Mouse (Mus musculus) frontal cortex, adult 2 months (tissue): ENCODE measurements around the gene Tlx2. TPM values are rescaled to one million over a fixed set of nuclear protein-coding genes. Genes with fewer than 3 reads are reported as not detected.

Experiments
- DNase-seq, 2 experiments: peaks; one replicate each; pipeline ENCODE4 v3.0.0; 2022; ENCODE audit warnings: low spot score in 1 of 2; ENCODE audit errors: extremely low spot score in 1 of 2
- polyA plus RNA-seq: library from polyadenylated mRNA; depleted of rRNA; stranded (reverse); fragments of >200 nt; gene quantifications from 2 replicates; pipeline ENCODE4 v1.2.3, GENCODE M21; 2012

Gene Tlx2
- polyA plus RNA-seq, 1 experiment = not detected

DNA sequence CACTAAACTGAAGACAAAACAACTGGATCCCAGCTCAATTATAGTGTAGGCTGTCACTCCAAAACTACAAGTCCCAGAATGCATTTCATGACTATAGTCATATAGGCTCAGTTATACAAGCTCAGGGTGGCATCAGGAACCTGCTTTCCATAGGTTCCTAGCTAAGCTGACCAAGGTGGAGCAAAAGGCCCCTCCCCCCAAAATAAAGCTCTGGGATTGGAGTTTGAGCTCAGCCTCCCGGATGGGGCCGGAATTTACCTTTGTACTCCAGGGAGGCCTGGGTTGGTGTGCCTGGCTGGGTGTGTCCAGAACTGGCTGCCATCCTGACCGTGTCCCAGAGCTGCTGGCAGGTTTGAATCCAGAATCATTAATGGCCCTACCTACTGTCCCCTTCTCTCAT lies 12.3 kb downstream of the Tlx2 start, which contains the start of gene Dqx1:
Dqx1 (plus strand) TSS at position 55 of the 400 bp plus-strand sequence.
- peak; percentile 43 to 50 for DNase-seq

GRCm38 (mm10) chr6:83054871-83055431 lies 15.1 kb downstream of the Tlx2 start, which contains the start of gene Htra2:
TSS of gene Htra2 (minus strand) at chr6:83055273.
- peak in 1 of 2 experiments; percentile 36 for DNase-seq

- DNase-seq = peak; percentile 96 to 98
These were observed 15.8 kb downstream of the Tlx2 start, which contains the start of gene Aup1 for GRCm38 (mm10) chr6:83054074-83054851. TSS of gene Aup1 (plus strand) at chr6:83054521.

GRCm38 (mm10) chr6:83053136-83053960 lies 16.7 kb downstream of the Tlx2 start:
- peak in 1 of 2 experiments; percentile 55 for DNase-seq

- no peak for DNase-seq
These were observed 20.7 kb downstream of the Tlx2 start for GRCm38 (mm10) chr6:83049367-83049766.

GRCm38 (mm10) chr6:83044742-83045141 lies 25.4 kb downstream of the Tlx2 start:
- DNase-seq = no peak

GRCm38 (mm10) chr6:83043993-83044392 lies 26.1 kb downstream of the Tlx2 start:
- no peak for DNase-seq

DNA sequence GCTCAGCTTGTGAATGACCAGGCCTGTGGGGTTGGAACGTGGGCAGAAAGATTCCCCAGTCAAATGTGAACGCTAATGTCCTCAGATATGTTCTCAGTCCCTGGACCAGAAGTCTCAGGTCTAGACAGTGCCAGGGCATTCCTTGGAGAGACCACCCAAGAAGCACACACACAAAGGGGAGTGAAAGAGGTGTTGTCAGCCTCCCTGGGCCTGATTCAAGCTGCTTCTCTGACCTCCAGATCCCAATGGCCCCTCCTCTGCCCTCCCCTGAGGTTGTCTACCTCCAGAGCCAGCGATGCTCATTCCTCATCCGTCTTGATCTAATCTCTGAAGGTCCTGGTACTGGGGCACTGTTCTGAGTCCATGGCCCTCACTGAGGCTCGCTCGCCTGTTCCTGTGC lies 26.5 kb downstream of the Tlx2 start:
- DNase-seq = no peak

DNA sequence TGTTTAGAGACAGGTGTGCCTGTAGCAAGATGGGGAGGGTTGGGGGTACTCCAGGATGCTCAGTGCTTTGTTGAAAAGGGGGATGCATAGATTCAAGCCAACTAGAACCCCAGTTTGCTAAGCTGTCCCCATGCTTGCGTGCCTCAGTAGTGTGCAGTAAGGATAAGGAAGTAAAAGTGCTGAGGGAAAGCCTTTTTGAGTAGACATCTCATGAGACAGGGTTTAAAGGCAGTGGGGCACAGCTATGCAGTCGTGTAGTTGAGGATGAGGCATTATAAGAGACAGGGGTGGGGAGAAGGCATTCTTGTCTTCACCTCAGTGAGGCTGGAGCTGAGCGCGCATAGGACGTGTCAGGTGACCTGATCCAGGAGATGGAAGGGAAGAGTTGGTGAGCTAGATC lies 29.5 kb downstream of the Tlx2 start:
- DNase-seq = no peak

- DNase-seq = peak; percentile 64 to 92
These were observed 31.5 kb downstream of the Tlx2 start for GRCm38 (mm10) chr6:83038496-83039012.

DNA sequence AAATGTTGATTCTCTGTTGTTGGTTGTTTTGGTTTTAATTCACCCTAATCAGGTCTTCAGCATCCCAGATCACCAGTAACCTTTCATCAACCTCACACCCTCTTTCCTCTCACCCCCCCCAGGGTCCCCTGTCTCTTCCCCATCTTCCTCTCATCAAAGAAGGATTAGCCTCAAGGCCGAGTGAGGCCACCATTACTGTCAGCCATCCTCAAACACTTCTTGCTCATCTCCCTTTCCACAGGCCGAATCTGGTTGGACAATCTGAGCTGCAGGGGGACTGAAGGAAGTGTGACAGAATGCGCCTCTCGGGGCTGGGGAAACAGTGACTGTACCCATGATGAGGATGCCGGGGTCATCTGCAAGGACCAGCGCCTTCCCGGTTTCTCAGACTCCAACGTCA lies 32.9 kb downstream of the Tlx2 start:
- no peak for DNase-seq

- no peak for DNase-seq
These were observed 35.5 kb downstream of the Tlx2 start for GRCm38 (mm10) chr6:83034463-83035055.

DNA sequence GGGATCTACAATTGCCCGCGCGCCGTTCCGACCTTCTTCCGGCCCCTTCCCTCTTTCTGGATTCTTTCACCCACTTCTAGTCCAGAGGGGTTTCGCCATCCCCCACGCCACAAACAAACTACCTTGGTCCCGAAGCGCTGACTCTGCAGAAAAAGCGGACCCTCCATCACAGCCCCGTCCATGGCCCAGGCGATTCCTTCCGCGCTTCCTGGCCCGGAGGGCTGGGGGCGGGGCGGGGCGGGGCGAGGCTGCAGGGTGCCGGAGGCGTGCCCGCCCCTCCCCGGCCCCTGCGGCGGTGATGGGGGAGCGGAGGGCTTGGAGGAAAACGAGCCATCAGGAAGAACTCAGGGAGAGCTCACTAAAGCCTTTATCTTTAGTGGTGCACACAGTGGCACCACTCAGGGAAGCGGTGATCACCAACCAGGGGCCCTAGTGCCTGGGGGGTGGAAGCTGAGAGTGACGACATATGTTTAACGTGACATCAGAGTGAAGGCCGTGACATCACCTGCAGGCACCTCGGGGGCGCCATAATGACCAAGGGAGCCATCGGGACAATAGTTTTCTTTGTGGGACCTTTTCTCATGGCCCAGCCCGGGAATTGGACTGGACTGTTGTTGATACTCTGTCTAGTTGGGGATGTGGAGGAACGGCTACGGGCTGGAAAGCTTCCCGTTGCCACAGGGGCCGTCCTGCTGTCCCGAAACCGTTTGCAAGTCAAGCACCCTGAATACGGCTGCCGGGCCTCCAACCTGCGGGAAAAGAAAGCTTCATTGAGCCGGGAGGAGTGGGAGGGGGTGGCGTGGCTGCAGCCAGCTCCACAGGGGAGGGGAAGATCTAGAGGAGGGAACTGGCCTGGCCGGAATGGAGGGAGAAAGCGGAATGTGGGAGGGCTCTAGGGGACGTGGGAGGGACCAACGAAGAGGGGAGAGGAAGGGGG lies 36.6 kb downstream of the Tlx2 start, which contains the start of the genes Dok1 and Loxl3:
Dok1 (minus strand) TSS at position 223 of the 937 bp plus-strand sequence.
Loxl3 (plus strand) TSS at position 925 of the 937 bp plus-strand sequence.
- no peak for DNase-seq

- DNase-seq = no peak
These were observed 37.3 kb downstream of the Tlx2 start for GRCm38 (mm10) chr6:83032769-83033191.

- DNase-seq = no peak
These were observed 38.0 kb downstream of the Tlx2 start for GRCm38 (mm10) chr6:83031921-83032590.

DNA sequence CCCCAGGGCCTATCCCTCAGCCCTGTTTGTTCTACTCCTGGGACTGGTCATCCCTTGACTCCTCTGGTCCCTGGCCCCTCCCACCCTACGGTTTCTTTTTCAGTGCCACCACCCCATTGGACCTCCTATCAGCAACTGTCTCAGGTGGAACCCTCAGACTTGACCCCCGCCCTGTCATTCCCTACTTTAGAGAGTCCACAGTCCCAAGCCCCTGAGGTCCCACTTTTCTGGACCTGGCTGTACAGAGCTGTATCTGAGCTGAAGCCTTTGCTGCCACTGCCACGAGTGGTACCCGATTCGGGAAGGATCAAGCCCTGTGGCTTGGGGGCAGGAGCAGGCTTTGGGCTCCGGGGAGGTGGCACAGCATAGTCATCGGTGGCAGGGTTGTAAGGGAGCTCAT lies 39.0 kb downstream of the Tlx2 start:
- DNase-seq = no peak

DNA sequence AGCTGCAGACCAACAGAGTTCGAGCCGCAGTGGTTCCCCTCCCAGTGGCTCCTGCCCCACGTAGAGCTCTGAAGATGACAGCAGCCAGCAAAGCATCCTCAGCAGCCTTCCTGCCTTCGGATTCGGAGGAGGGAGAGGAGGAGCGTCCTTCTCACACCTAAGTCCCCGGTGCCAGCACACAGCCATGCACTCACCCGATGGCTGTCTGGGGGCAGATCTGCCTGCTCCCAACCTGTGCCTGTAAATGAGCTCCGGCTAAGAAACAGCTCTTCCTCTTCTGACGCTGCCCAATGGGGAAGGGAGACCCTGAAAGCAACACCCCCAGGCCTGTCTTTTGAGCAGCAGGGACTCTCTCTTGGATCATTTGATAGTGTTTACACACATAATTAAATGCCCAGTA lies 40.3 kb downstream of the Tlx2 start:
- DNase-seq = no peak

DNA sequence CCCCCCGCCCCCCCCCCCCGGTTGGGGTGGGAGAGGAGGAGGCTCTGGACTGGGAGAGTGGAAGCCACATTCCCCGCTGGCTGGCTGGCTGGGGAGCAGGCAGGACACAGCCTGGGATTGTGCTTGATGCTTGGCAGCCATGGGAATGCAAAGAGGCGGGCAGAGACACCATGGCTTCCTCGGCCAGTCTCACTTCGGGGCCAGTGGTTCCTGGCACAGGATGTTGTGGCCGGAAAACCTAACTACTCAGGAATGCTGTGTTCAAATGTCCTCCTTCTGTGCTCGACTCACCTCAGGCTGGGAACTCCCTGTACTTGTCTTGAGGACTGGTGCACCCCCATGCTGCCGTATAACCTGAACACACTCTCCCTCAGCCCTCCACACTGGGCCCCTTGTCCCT lies 42.4 kb downstream of the Tlx2 start:
- no peak for DNase-seq

- no peak for DNase-seq
These were observed 42.8 kb downstream of the Tlx2 start for GRCm38 (mm10) chr6:83027293-83027692.
